14 mouse cellular contexts compared by ENCODE assay signal in the genomic region with DNA sequence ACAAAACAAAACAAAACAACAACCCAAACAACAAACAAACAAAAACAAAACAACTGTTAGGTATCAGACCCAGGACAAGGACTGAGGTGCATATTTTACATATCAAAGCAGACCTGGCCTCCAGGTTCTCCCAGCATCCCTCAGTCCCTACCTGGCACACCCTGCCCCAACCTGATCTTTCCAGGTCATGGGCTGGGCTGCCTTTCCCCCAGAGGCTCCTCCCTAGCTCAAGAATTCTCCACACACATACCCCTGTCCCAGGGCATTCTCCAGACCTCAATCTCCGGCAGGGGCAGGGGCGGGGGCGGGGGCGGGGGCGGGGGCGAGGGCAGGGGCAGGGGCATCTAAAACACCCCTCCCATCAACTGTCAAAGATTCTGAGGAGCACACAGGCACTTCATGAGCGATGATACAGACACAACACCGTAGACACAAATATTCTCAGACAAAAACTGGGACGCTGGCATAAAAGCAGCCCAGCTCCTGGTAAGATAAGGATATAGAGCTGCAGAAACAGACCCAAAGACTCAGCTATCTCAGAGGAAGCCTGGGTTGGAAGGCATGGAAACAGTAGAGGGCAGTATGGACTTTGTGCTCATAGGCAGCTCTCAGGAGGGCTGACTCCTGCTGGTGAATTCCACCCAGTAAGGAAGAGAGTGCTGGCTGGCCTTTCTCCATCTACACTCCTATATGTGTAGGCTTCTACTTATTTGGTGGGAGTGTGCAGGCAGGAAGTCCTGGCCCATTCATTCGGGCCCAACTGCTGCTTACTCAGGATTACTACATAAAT.
DNase-seq lines count a peak whose midpoint lies in the region; ATAC-seq and TF ChIP-seq lines count a peak whose summit lies in the region.
"Had no signal": no experiment of that assay in that cellular context is flagged by ENCODE, and none has a peak within 500 bp of the region (broad histone marks: within the 10 kb centered on the region; RNA-seq: fewer than 3 reads in every experiment).

No protein-coding gene starts in this region.

- H3K4me1 ChIP-seq in heart, postnatal 0 days (ENCODE audit: control insufficient read depth, insufficient read depth) = no peaks in the 10 kb centered on the region
- H3K4me1 ChIP-seq in midbrain, embryonic 14.5 days (ENCODE audit: control insufficient read depth, insufficient read depth, low read length) = no peaks in the 10 kb centered on the region
- H3K4me1 ChIP-seq in midbrain, embryonic 15.5 days = no peaks in the 10 kb centered on the region
- H3K4me1 ChIP-seq: liver, embryonic 15.5 days had no signal

- WGBS in heart, postnatal 0 days = 44% methylated on average over 10 of the region's 10 CpGs
- WGBS in midbrain, embryonic 14.5 days = 59% methylated on average over 10 of the region's 10 CpGs
- 61% methylated on average over 10 of the region's 10 CpGs for WGBS in midbrain, embryonic 15.5 days

- no peak overlapping the region for H3K4me3 ChIP-seq in heart, postnatal 0 days (ENCODE audit: low read depth, low read length)
- H3K4me3 ChIP-seq in midbrain, embryonic 14.5 days (replicated peaks; ENCODE audit: low read depth, low read length) = no peak overlapping the region
- no peak overlapping the region for H3K4me3 ChIP-seq in midbrain, embryonic 15.5 days
- H3K4me3 ChIP-seq: hindbrain, embryonic 10.5 days; liver, embryonic 15.5 days had no signal

- no peaks in the 10 kb centered on the region for H3K27me3 ChIP-seq in heart, postnatal 0 days (ENCODE audit: control insufficient read depth, insufficient read depth, low read length)
- H3K27me3 ChIP-seq in midbrain, embryonic 14.5 days (ENCODE audit: control insufficient read depth, insufficient read depth, low read length) = no peaks in the 10 kb centered on the region
- H3K27me3 ChIP-seq in midbrain, embryonic 15.5 days (replicated peaks) = no peaks in the 10 kb centered on the region
- H3K27me3 ChIP-seq: liver, embryonic 15.5 days had no signal

- no peak overlapping the region for H3K9ac ChIP-seq in heart, postnatal 0 days (replicated peaks; ENCODE audit: low read depth, low read length)
- H3K9ac ChIP-seq in midbrain, embryonic 14.5 days (replicated peaks; ENCODE audit: low read length) = no peak overlapping the region
- H3K9ac ChIP-seq in midbrain, embryonic 15.5 days = no peak overlapping the region
- H3K9ac ChIP-seq: liver, embryonic 15.5 days had no signal

- peak; percentile 39 for TF ChIP-seq CTCF in heart, postnatal 0 days (IDR thresholded peaks at IDR 0.05; ENCODE audit: low read depth)

- ATAC-seq in heart, postnatal 0 days (ENCODE audit: insufficient read depth, low read depth) = no peak
- ATAC-seq in midbrain, embryonic 14.5 days (ENCODE audit: low FRiP score, low TSS enrichment) = no peak
- no peak for ATAC-seq in midbrain, embryonic 15.5 days (replicated peaks)
- ATAC-seq in monocyte, adult 5-6 weeks (replicated peaks; ENCODE audit: insufficient number of reproducible peaks, low FRiP score, low TSS enrichment, poor library complexity, severe bottlenecking) = no peak

- H3K4me2 ChIP-seq in heart, postnatal 0 days (ENCODE audit: low read depth, low read length) = no peak overlapping the region
- H3K4me2 ChIP-seq in midbrain, embryonic 14.5 days (ENCODE audit: low read length) = no peak overlapping the region
- no peak overlapping the region for H3K4me2 ChIP-seq in midbrain, embryonic 15.5 days
- H3K4me2 ChIP-seq: liver, embryonic 15.5 days had no signal

- H3K27ac ChIP-seq in heart, postnatal 0 days (ENCODE audit: low read depth) = no peak overlapping the region
- H3K27ac ChIP-seq in midbrain, embryonic 14.5 days (replicated peaks; ENCODE audit: low read depth, low read length) = no peak overlapping the region
- no peak overlapping the region for H3K27ac ChIP-seq in midbrain, embryonic 15.5 days
- H3K27ac ChIP-seq: hindbrain, embryonic 10.5 days; liver, embryonic 15.5 days had no signal

- no peak for TF ChIP-seq EP300 in heart, postnatal 0 days (IDR thresholded peaks at IDR 0.05; ENCODE audit: low read depth)

- H3K9me3 ChIP-seq in heart, postnatal 0 days (replicated peaks; ENCODE audit: control insufficient read depth, low read length) = no peaks in the 10 kb centered on the region
- no peaks in the 10 kb centered on the region for H3K9me3 ChIP-seq in midbrain, embryonic 14.5 days (ENCODE audit: control insufficient read depth, low read length)
- H3K9me3 ChIP-seq in midbrain, embryonic 15.5 days = no peaks in the 10 kb centered on the region
- H3K9me3 ChIP-seq: hindbrain, embryonic 10.5 days; liver, embryonic 15.5 days had no signal

- DNase-seq in heart, postnatal 0 days (ENCODE audit: low spot score) = peak; percentile 13
- DNase-seq in heart, postnatal 4 days = no peak
- peak; percentile 23 for DNase-seq in midbrain, embryonic 14.5 days
- DNase-seq in embryo, embryonic 10.5 days (ENCODE audit: low spot score) = peak; percentile 40
- peak; percentile 29 for DNase-seq in thymus, postnatal 4 days
- DNase-seq in urinary bladder, postnatal 4 days (ENCODE audit: low spot score in 2 of 2) = no peak
- DNase-seq: adrenal gland, postnatal 25 days; cerebellum, postnatal 14 days; layer of hippocampus, postnatal 36 days had no signal

- no peaks in the 10 kb centered on the region for H3K36me3 ChIP-seq in heart, postnatal 0 days (replicated peaks; ENCODE audit: control insufficient read depth, insufficient read depth, low read length)
- H3K36me3 ChIP-seq in midbrain, embryonic 14.5 days (ENCODE audit: control insufficient read depth, insufficient read depth, low read length) = no peaks in the 10 kb centered on the region
- no peaks in the 10 kb centered on the region for H3K36me3 ChIP-seq in midbrain, embryonic 15.5 days (replicated peaks)
- H3K36me3 ChIP-seq: G1E; hindbrain, embryonic 10.5 days; liver, embryonic 15.5 days had no signal

Comparison
In these comparisons a context has a peak if more than half of its experiments do, and no peak if none do; other contexts are left out.
1. DNase-seq: peak in heart, postnatal 0 days (single experiment), midbrain, embryonic 14.5 days (single experiment), embryo, embryonic 10.5 days (single experiment) and thymus, postnatal 4 days (single experiment); none in heart, postnatal 4 days (single experiment) and urinary bladder, postnatal 4 days (0 of 2).